Mouse (Mus musculus): ENCODE data around the gene Rnf34.

Rnf34 gene

DNA sequence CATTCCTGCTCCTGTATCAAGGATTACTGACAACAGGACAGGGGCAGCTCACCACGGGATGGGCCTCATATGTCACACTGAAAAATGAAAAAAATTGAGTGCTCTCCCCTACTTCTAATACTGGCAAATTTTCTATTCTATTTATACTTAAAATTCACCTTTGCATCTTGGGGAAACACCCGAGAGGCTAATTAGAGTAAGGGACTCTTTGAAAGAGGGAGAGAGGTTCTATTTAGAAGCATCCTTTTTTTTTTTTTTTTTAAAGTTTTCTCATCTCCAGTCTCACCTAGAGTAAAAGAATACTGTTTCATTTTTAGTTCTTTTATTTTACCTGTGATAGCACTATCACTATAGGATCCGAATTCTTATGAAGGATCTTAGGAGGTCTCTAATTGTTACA is 24.5 kb downstream of the Rnf34 start:
- no peak for DNase-seq

DNA sequence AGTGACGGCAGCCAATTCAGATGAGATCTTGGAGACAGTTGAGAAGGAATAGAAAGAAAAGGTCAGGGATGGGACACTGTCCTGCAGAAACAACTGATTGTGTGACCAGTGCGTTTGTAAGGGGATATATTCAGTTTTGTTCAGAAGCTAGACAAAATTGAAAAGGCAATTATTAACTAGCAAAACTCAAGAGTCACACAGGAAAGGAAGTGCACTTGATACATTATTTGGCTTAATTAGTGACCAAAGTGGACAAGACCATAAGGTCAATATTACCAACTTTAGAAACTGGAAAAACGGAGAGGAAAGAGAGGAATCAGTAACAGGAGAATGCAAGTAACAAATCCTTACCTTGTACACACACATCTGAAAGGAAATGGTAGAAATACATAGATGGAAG is 26.8 kb downstream of the Rnf34 start:
- DNase-seq = no peak

DNA sequence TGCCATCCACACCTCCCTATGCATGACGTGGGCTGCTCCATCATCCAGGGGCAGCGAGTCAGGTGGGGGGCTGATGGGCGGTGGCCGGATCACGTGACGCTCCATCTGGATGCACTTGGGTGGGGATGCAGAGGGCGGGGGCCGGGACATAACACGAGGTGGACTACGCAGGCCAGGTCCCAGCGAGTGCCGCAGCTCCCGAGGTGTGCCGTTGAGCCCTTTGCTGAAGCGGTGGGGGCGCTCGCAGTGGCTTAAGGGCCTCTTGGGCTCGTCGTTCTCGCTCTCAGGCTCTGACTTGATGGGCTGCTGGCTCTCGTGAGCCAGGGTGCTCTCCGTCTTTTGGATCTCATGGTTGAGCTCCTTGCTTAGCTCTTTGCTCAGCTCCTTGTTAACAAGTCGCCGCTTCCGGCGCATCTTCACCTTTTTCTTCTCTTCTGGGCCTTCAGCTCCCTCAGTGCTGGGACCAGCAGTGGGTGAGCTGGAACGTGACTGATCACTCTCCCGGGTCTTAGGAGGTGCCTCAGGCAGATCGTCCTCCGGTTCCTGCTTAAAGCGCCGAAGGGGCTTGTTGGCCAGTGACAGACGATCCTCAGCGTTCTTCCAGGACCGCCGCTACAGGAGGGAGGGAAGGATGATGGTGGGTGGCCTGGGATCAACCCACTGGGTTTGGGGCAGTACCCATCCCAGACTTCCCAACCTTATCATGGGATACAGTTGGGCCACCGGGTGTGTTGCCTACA is 30.6 kb downstream of the Rnf34 start:
- no peak for DNase-seq

DNA sequence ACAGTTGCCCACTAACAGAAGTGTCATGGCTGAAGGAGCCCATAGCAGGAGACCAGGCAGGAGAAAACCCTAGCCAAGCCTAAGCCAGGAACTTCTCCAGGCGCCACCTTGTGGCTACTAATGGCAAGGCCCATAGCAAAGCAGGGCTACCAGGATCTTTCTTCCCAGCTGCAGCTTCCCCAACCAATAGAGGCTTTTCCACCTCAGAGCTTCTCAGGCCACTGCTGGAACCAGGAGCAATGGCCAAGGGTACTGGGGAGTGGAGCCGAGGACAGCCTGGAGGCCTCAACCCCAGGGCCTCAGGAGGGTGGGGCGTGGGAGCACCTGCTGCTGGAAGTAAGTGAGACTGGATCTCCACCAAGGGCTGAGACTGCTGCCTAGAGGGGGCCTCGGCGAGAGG is 31.5 kb downstream of the Rnf34 start:
- DNase-seq = peak; percentile 78

DNA sequence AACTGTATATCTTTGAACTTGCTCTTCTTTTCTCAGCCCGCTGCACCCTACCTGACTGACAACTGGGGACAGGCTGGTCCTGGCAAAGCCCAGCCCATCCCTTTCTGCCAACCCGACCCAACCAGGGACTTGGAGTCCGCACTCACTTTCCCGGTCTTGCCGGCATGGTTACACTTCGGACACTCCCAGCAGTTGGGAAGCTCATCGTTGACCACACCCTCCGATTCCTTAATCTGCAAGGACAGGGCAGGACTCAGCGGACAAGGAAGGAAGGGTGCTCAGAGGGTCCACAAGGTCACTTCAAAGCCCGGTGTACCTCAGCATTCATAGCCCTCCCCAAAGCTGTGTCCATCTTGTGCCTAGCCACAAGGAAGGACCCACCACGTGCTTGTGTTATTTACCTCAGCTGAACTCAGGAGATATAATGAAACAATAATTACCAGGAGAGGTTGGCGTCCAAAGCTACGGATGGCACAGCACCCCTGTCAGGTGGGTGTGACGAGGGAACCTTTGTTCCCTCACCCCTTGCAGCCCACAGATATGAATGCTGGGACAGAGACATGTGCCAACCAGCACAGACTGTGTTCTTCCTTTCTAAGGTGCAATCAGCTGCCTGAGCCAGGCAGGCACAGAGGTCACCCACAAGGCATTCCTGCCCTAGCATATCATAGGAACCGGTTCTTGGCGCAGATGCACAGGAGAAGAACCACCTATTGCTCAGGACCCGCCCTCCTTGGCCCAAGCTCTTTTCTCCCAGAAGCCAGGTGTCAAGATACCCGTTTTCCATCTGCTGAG is 32.6 kb downstream of the Rnf34 start:
- DNase-seq = no peak

DNA sequence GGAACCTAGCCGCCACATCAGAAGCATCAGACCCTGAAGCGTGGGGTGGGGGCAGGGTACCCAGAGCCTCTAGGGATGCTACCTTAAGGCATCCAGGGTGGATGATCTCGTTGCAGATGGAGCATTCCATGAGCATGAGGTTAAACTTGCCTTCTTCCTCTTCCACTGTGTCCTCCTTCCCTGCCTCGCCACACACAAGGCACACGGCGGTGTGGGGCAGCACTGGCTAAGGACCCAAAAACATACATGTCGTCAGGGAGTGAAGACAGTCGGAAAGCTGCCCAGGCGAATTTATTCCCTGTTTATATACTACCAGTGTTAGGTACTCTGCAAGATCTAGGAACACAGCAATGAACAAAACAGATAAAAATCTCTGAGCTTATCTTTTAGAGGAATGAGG is 33.4 kb downstream of the Rnf34 start:
- DNase-seq = no peak

DNA sequence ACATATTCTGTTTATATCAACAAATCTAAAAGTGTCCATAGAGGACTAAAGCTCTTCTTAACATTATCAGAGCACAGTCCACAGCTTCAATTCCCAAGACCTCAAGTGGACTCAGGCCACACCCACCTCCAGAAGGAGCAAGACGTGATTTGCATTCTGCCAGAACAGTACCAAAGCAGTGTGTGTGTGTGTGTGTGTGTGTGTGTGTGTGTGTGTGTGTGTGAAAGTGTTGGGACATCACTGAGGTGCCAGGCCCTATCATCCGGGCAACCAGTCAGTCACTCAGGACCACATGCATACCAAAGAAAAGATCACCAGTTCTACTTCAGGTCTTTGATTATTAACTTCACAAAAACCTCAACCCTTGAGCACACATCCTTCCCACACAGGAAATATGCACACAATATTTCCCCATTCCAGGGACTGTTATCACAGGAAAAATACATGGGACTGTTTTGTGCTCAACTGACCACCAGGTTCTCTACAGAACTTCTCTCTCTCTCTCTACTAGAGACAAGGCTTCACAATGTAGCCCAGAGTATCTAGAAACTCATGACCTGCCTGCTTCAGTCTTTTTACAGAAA is 33.9 kb downstream of the Rnf34 start:
- no peak for DNase-seq

DNA sequence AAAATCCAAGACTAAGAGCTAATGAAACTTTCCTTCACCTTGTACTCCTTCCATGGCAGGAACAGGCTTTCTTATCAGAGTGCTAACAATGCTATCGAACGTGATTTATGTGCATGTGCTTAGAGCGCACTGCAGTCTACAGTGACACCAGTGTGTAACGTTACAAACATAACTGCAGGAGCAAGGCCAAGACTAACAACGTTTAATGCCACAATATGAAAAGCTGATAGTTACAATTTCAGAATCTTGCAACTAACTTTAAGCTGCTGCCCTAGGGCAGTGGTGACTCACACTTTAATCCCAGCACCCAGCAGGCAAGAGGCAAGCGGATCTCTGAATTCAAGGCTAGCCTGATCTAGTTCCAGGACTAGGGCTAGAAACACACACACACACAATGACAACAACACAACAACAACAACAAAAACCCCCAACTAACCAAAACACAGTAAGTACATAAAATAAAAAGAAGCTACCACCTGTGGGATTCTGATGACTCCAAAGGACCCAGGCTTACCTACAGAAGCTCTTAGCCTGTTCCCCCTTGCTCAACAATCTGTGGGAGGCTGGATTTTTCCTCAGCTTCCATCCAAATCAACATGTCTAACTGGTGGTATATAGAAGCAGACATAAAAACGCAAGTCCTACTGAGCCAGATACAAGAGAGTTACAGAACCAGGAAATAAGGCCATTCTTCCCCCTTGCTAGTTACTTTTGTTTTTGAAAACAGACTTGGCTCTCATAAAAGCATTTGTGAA is 34.9 kb downstream of the Rnf34 start:
- DNase-seq = no peak

DNA sequence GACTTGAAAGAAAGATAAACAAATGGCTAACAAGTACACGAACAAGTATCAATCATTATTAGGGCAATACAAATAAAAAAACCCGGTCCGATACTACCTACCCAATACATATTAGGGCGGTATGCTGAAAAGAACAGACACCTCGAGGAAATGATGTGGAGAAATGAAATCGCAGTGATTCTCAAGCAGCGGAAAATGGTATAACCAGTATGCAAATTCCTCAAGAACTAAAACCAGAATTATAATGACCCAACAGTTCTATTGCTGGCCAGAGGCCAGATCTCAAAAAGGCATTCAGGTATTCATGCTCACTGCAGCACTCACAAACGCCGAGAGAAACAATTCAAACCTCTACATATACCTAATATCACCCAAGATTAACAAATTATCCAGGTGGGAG is 37.2 kb downstream of the Rnf34 start:
- no peak for DNase-seq

DNA sequence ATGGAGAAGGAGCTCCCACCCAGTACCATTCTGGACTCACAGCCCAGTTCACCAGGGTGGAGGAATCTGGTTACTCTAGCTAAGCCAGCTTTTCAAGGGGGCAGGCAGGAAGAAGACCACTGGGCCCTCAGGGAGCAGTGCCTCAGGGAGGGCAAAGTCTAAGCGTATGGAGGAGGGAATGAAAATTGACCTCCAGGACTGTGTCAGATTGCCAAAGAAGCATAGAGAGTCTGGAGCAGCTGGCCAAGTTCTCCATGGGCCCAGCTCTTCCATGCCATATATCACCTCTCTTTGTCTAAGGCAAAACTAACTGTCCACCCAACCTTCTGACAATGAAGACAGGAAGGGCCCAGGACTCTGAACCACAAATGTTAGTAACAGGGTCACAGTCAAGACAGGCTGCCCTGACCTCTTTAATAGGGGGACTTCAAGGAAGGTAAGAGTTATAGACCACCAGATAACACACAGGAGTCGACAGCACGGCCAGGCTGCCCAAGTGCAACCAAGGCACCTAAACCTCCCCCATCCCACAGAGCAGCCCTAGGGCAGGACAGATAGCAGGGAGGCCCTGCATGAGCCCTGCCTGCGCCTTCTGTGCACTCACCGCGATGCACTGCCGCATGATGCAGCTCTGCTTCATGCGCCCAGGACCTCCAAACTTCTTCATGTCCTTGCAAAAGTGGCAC is 38.2 kb downstream of the Rnf34 start:
- no peak for DNase-seq

DNA sequence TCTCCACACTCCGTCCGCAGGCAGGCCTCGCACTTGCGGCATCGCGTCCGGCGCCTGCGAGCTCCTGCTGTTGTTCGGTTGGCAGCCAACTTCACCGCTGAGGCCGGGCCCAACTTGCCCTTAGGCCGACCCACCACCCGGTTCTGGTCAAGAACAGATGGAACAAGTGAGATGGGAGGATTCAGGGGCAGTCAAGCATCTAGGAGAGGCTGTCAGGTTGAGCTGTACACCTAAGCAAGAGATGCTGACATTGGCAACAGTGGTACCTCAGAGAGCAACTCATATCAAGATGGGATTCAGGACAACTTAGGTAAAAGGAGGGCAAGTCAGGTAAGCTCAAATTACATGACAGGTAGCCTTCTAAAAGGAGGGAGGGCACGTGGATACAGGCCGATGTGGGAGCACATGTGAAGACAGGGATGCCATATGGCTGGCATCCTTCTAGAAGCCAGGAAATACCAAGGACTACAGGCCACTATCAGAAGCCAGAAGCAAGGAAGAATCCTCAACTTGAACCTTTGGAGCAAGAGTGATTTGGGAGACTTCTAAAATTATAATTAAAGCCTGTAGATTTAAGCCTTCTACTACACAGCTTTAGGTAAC is 38.9 kb downstream of the Rnf34 start:
- no peak for DNase-seq

DNA sequence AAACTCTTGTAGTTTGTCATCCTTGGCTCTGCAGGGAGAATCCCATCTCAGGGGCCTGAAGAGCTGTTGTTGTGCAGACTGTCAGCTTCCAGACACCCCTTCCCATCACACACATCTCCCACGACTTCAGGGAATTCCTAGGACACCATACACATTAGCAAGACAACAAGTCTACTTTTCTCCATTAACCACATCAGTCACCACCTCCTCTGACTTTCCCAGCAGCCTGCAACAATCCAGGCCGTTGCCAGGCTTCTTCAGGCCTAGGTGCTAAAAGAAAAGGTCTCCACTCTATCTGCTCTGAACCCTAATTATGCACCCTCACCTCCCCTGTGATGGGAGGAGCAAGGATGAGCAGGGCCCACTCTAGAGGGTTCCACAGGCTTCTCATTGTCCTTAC is 40.5 kb downstream of the Rnf34 start:
- no peak for DNase-seq

DNA sequence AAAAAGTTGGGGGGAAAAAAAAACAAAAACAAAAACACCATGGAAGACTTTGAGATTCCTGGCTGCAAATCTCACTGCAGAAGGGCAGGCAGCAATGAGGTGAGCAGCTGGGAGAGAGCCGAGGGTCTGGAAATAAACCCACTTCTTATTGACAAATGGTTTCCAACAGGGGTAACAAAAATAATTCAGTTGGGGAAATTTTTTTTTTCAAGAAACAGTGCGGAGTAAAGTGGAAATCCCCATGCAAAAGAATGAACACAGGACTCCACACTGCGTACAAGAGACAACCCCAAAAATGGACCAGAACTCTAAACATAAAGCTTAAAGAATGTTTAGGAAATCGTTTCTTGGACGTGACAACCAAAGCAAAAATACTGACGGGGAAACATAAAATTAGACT is 43.4 kb downstream of the Rnf34 start:
- no peak for DNase-seq

DNA sequence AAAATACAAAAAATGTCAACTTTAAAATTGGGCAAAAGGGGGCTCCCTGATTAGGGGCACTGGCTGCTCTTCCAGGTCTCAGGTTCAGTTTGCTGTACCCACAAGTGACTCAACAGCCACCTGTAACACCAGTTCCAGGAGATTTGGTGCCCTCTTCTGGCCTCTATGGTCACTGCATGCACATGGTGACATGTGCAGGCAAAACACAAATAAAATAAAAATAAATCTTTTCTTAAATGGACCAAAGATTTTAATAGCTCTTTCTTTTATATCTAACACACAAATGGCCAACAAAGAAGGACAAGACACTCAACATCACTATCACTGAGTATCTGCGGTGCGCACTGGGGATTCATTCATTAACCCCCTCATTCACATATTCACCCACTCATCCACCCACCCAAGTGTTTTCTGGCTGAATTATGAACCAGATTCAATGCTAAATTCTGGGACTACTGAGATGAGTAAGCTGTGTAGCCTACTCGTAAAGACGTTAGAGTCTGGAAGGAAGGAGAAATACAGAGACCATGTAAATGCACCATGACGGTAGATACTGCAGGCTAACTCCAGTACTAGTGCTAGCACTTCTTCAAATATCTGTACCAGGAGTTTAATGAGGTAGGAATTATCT is 44.3 kb downstream of the Rnf34 start:
- peak; percentile 49 for DNase-seq

DNA sequence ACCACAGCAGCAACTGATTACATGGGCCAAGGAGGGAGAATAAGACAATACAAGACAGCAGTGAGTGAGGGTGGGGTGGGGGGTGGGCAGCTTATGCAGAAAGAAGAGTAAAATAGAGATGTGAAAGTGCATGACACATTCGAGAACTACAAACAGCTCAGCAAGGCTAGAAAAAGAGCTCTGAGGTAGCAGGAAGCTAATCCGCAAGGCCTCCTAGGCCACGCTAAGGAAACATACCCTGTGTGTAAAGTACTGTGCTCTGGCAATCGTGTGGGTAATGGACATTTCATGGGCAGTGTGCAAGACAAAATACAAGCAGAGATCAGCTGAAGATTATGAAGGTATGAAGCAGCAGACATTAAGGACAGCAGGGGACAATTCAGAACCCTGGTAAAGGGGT is 45.0 kb downstream of the Rnf34 start:
- no peak for DNase-seq

DNA sequence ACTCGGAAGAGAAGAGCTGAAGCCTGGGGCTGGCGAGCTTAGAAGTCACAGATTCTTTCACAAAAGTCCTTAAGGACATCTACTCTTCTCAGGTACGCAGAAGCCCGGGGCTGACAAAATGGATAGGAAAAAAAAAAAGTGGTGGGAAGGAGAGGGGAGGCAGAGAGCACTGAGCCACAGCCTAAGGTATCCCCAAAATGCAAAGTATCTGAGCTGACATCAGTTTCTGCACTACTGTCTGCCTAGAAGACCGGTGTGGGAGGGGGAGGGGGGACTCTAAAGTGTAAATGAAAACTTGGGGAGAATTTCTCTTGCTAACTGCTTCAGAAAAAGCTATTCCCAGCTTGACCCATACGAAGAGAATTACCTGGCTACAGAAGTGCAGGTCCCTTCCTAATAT is 48.3 kb downstream of the Rnf34 start:
- no peak for DNase-seq

DNA sequence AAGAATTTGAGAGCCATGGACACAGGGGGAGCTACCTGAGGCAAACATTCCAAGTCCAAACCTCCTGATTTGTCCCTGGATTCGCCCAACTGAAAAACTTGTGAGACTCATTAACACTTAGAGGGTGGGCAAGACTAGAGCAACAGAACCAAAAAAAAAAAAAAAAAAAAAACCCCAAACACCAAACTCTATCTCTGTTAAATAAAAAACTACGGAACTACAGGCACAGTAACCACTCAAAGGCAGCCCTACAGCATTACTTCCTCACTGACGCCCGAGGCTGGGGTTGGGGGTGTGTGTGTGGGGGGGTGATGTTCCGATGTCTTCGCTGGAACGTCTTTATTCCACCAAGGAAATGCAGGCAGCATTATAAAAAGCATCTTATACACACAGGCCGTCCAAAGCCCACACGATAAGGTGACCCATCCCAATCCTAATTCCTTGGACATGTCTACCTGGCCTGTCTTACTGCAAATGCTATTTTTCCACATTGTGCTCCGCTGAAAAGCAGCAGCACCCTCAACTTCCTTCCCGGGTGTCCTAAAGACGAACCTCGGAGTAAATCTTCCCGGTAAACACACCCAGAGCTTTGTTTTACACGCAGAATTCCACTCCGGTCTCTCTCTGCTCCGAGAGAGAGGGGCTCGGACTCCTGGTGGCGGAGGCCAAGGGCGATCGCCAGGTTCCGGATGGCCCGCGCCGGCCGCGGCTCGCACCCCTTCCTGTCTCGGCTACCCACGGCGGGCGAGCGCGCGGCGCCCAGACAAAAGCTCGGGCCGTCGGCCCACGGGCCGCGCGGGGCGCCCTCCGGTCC is 49.3 kb downstream of the Rnf34 start:
- peak; percentile 52 for DNase-seq

DNA sequence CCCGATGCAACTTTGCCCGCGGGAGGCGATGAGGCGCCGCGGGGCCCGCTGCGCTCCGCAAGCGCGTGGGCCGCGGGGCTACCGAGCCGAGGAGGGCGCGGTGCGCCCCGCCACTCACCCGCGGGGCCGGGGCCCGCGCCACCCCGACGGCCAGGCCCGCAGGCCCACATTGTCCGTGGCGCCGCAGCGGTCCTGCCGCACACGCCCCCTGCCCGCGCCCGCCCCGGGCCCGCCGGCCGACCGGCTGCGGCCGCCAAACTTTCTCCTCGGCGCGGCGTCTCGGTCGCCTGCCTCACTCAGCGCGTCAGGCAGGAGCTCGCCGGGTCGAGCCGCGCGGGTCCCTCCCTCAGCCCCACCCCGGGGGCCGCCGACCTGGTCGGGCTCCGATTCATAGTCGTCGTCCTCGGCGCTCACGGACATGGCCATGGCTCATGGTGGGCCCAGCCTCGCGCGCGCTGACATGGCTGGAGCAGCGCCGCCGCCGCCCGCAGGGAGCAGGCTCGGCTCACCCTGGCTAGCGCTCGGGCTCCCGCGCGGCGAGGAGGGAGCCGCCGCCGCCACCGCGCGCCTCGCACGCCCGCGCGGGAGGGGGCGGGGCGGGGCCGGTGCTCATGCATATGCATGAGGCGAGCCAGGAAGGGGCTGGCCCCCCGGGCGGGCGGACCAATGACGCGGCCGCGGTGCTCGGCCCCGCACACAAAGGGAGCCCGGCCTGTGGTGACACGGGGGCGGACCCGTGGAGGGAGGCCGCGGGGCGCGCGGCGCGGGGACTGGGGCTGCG is 50.1 kb downstream of the Rnf34 start:
- peak; percentile 96 for DNase-seq

DNA sequence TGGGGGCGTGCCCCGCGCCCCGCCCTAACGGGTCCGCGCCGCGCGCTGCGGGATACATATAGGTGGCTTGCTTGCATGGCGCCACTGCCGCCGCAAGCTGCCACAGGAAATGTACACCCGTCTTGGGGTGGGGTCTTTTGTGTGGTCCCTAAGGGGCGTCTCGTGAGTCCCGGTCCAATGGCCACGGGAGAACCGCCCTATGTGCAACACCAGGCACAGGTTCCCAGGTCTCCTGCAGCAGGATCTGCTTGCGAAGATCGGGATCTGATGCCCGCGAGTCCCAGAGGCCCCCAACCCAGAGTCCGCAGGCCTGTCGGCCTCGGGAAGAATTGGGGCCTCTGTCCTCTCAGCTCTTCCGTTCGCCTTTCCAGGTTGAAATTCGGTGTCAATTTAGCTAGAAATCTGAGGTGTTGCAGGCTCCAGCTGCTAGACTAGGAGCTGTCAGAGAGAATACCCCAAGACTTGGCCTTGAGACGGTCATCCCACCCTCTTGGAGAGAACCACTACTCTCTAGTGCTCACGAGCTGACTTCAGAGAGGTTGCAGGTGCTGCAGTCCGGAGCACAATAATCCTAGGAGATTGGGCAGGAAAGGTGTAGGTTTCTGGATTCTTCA is 50.8 kb downstream of the Rnf34 start:
- DNase-seq = no peak

DNA sequence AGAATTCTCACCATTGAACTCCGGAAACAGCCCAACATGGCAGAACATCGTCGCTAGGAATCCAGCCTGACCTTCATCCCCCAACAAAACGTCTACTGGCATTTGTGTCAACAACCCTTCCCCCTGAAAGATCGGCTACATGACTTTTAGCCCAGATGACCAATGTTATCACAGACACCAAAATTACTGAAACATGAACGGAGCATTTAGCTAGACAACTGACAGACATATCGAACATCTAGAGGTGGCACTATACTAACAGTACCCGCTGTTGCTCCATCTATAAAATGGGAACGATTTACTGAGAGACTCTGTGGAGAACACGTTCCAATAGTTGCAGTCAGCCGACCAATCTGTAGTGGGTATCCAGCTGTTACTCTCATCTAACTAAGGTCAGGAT is 51.3 kb downstream of the Rnf34 start:
- no peak for DNase-seq
